Comparison of ENCODE assay signal across 2 mouse cellular contexts in genomic region chr12:17021125-17021524, GRCm38 (mm10). TPM values are rescaled to one million over a fixed set of nuclear protein-coding genes. Genes with fewer than 3 reads are reported as not detected.
"Had no signal": no experiment of that assay in that cellular context is flagged by ENCODE, and none has a peak within 500 bp of the region (broad histone marks: within the 10 kb centered on the region; RNA-seq: fewer than 3 reads in every experiment).

No protein-coding gene starts in this region.

RNA-seq across cellular contexts. Expression of gene 2410004P03Rik, which starts 9.6 kb away (rescaled TPM):
- polyA plus RNA-seq: heart, embryonic 13.5 days; heart, embryonic 14.5 days had no signal
